Mouse (Mus musculus) brown adipose tissue, adult 24 weeks (tissue): ENCODE measurements around the gene Adamtsl3. TPM values are rescaled to one million over a fixed set of nuclear protein-coding genes. Genes with fewer than 3 reads are reported as not detected.

Experiments
- H3K27ac ChIP-seq: fragments of 200-500 bp; replicated peaks from 2 replicates; pipeline ENCODE4 v1.5.1; 2012; ENCODE audit warnings: low read depth, mild to moderate bottlenecking, low read length
- H3K4me1 ChIP-seq: fragments of 200-500 bp; 2 replicates; pipeline ENCODE4 v1.6.1; 2012; ENCODE audit warnings: low read length, mixed read lengths; ENCODE audit not compliant: control insufficient read depth, insufficient read depth, insufficient read length
- H3K4me3 ChIP-seq: fragments of 200-500 bp; 2 replicates; pipeline ENCODE4 v1.5.1; 2012; ENCODE audit warnings: low read depth, mild to moderate bottlenecking, low read length, moderate library complexity; ENCODE audit not compliant: insufficient read depth
- polyA plus RNA-seq: library from polyadenylated mRNA; stranded (reverse); fragments of >200 nt; gene quantifications from 2 replicates; pipeline ENCODE4 v1.2.4, GENCODE M21; 2012; ENCODE audit not compliant: missing spikeins, insufficient read depth, insufficient read length

The Adamtsl3 gene
- polyA plus RNA-seq, 1 experiment = 2.1 TPM

GRCm38 (mm10) chr7:82566688-82567087, 231.2 kb downstream of the Adamtsl3 start:
- H3K27ac ChIP-seq = no peak overlapping the region
- H3K4me3 ChIP-seq = no peak overlapping the region

GRCm38 (mm10) chr7:82567811-82568210, 232.3 kb downstream of the Adamtsl3 start:
- H3K27ac ChIP-seq = no peak overlapping the region
- no peaks in the 10 kb centered on the region for H3K4me1 ChIP-seq
- no peak overlapping the region for H3K4me3 ChIP-seq

More at GRCm38 (mm10) chr7:82566688-82567087, 231.2 kb downstream of the Adamtsl3 start:
- H3K4me1 ChIP-seq = no peaks in the 10 kb centered on the region

GRCm38 (mm10) chr7:82572981-82573380, 237.5 kb downstream of the Adamtsl3 start:
- H3K27ac ChIP-seq = no peak overlapping the region
- no peak overlapping the region for H3K4me3 ChIP-seq
- no peaks in the 10 kb centered on the region for H3K4me1 ChIP-seq

GRCm38 (mm10) chr7:82580007-82580406, 244.5 kb downstream of the Adamtsl3 start:
- H3K4me1 ChIP-seq = no peaks in the 10 kb centered on the region
- H3K27ac ChIP-seq = no peak overlapping the region

GRCm38 (mm10) chr7:82581802-82582201, 246.3 kb downstream of the Adamtsl3 start:
- H3K4me3 ChIP-seq = no peak overlapping the region
- H3K27ac ChIP-seq = no peak overlapping the region
- no peaks in the 10 kb centered on the region for H3K4me1 ChIP-seq

More at GRCm38 (mm10) chr7:82580007-82580406, 244.5 kb downstream of the Adamtsl3 start:
- no peak overlapping the region for H3K4me3 ChIP-seq

- Histone ChIP-seq H3K4me1 (no peaks in the 10 kb centered on the region), H3K27ac (no peak overlapping the region), H3K4me3 (no peak overlapping the region)
Observed at GRCm38 (mm10) chr7:82582534-82582933, 247.0 kb downstream of the Adamtsl3 start.

- Histone ChIP-seq H3K27ac (no peak overlapping the region), H3K4me1 (no peaks in the 10 kb centered on the region), H3K4me3 (no peak overlapping the region)
Observed at GRCm38 (mm10) chr7:82590931-82591330, 255.4 kb downstream of the Adamtsl3 start.

GRCm38 (mm10) chr7:82602008-82602407, 266.5 kb downstream of the Adamtsl3 start:
- no peak overlapping the region for H3K27ac ChIP-seq
- no peak overlapping the region for H3K4me3 ChIP-seq
- H3K4me1 ChIP-seq = 0 out of 2 replicates have a peak, but pooled peaks cover 4% of the 10 kb centered on the region

GRCm38 (mm10) chr7:82605425-82605824, 269.9 kb downstream of the Adamtsl3 start:
- no peak overlapping the region for H3K27ac ChIP-seq

GRCm38 (mm10) chr7:82609629-82610028, 274.1 kb downstream of the Adamtsl3 start:
- no peak overlapping the region for H3K4me3 ChIP-seq
- H3K27ac ChIP-seq = no peak overlapping the region
- no peaks in the 10 kb centered on the region for H3K4me1 ChIP-seq

More at GRCm38 (mm10) chr7:82605425-82605824, 269.9 kb downstream of the Adamtsl3 start:
- Histone ChIP-seq H3K4me3 (no peak overlapping the region), H3K4me1 (0 out of 2 replicates have a peak, but pooled peaks cover 4% of the 10 kb centered on the region)

- Histone ChIP-seq H3K27ac (no peak overlapping the region), H3K4me3 (no peak overlapping the region)
Observed at GRCm38 (mm10) chr7:82625342-82625741, 289.8 kb downstream of the Adamtsl3 start.

GRCm38 (mm10) chr7:82647183-82647582, 311.7 kb downstream of the Adamtsl3 start:
- Histone ChIP-seq H3K27ac (no peak overlapping the region), H3K4me1 (peaks cover 3% of the 10 kb centered on the region; the same call in 1 of the 2 replicates), H3K4me3 (no peak overlapping the region)

More at GRCm38 (mm10) chr7:82625342-82625741, 289.8 kb downstream of the Adamtsl3 start:
- H3K4me1 ChIP-seq = no peaks in the 10 kb centered on the region

GRCm38 (mm10) chr7:82647909-82648308, 312.4 kb downstream of the Adamtsl3 start:
- Histone ChIP-seq H3K4me1 (peaks cover 3% of the 10 kb centered on the region; the same call in 1 of the 2 replicates), H3K4me3 (peak overlapping the region; percentile 81), H3K27ac (no peak overlapping the region)

- Histone ChIP-seq H3K4me1 (peaks cover 3% of the 10 kb centered on the region; the same call in 1 of the 2 replicates), H3K27ac (peak within 1 kb of the TSS; percentile 59), H3K4me3 (peak within 1 kb of the TSS; percentile 81)
Observed at GRCm38 (mm10) chr7:82648353-82649080, 313.0 kb downstream of the Adamtsl3 start, which contains the start of the genes Saxo2 and Efl1. Saxo2 (minus strand) TSS chr7:82648528. Efl1 (plus strand) TSS chr7:82648614.

- Histone ChIP-seq H3K27ac (peak overlapping the region; percentile 59; the same call in 1 of the 2 replicates), H3K4me1 (peaks cover 3% of the 10 kb centered on the region; the same call in 1 of the 2 replicates), H3K4me3 (peak overlapping the region; percentile 81)
Observed at GRCm38 (mm10) chr7:82649081-82649445, 313.6 kb downstream of the Adamtsl3 start.
